Mouse (Mus musculus) cerebellum, postnatal 25 days (tissue): ENCODE data around the gene Qdpr.
A peak's percentile ranks its signal among the peaks of the same experiment; 100 is the strongest.
"Not testable (repeated sequence)": the region's sequence is repeated elsewhere in the genome, so short reads cannot be mapped to it uniquely, and the experiment has no call there.

Experiments
- DNase-seq, 2 experiments: peaks; one replicate each; pipeline ENCODE4 v3.0.0; 2021; ENCODE audit warnings: mixed read lengths in 2 of 2

Qdpr gene

GRCm38 (mm10) chr5:45449206-45449605 is 830 bp downstream of the Qdpr start:
- peak in 1 of 2 experiments; percentile 16 for DNase-seq

GRCm38 (mm10) chr5:45448676-45449075 is 1.4 kb downstream of the Qdpr start:
- peak in 1 of 2 experiments; percentile 24 for DNase-seq

- no peak for DNase-seq
Measured at GRCm38 (mm10) chr5:45444130-45444832, 5.8 kb downstream of the Qdpr start.

- DNase-seq: no peak
Measured at GRCm38 (mm10) chr5:45441745-45442144, 8.3 kb downstream of the Qdpr start.

GRCm38 (mm10) chr5:45441124-45441523 is 8.9 kb downstream of the Qdpr start:
- DNase-seq: no peak

GRCm38 (mm10) chr5:45438301-45438700 is 11.7 kb downstream of the Qdpr start:
- DNase-seq: peak; percentile 28 to 29

GRCm38 (mm10) chr5:45437826-45438225 is 12.2 kb downstream of the Qdpr start:
- peak in 1 of 2 experiments; percentile 34 for DNase-seq

- no peak for DNase-seq
Measured at GRCm38 (mm10) chr5:45435967-45436950, 13.8 kb downstream of the Qdpr start.

GRCm38 (mm10) chr5:45427891-45428290 is 22.1 kb downstream of the Qdpr start:
- DNase-seq: no peak

- DNase-seq: no peak
Measured at GRCm38 (mm10) chr5:45426416-45427034, 23.5 kb downstream of the Qdpr start.

GRCm38 (mm10) chr5:45425771-45426170 is 24.3 kb downstream of the Qdpr start:
- not testable (repeated sequence) for DNase-seq

GRCm38 (mm10) chr5:45424021-45424886 is 25.8 kb downstream of the Qdpr start:
- DNase-seq: peak; percentile 54 to 75

GRCm38 (mm10) chr5:45421881-45422844 is 27.9 kb downstream of the Qdpr start:
- DNase-seq: no peak

- DNase-seq: peak in 1 of 2 experiments; percentile 31
Measured at GRCm38 (mm10) chr5:45419841-45420638, 30.0 kb downstream of the Qdpr start.

- no peak for DNase-seq
Measured at GRCm38 (mm10) chr5:45417859-45418443, 32.1 kb downstream of the Qdpr start.

- no peak for DNase-seq
Measured at GRCm38 (mm10) chr5:45416478-45416877, 33.6 kb downstream of the Qdpr start.

- no peak for DNase-seq
Measured at GRCm38 (mm10) chr5:45406129-45406528, 43.9 kb downstream of the Qdpr start.

GRCm38 (mm10) chr5:45402632-45403031 is 47.4 kb downstream of the Qdpr start:
- peak; percentile 71 to 84 for DNase-seq

GRCm38 (mm10) chr5:45384034-45384812 is 65.8 kb downstream of the Qdpr start:
- DNase-seq: no peak
